Mouse (Mus musculus) myocyte (in vitro differentiated cells): Measurements from ENCODE around the gene Nav3.

ENCODE experiments used
- E2F4 ChIP-seq: IDR thresholded peaks from one replicate; pipeline ENCODE4 v1.6.1; 2011; ENCODE audit warnings: mild to moderate bottlenecking, control low read depth, moderate library complexity; ENCODE audit not compliant: insufficient read depth
- MAX ChIP-seq: IDR thresholded peaks from one replicate; pipeline ENCODE4 v1.6.1; 2011; ENCODE audit warnings: low read depth, mild to moderate bottlenecking, control low read depth
- MYOD1 ChIP-seq, 3 experiments: IDR thresholded peaks; one replicate each; pipeline ENCODE4 v1.6.1; 2011; ENCODE audit warnings: control low read depth in 2 of 3, low read depth in 2 of 3, mild to moderate bottlenecking in 2 of 3, moderate library complexity in 1 of 3; ENCODE audit not compliant: insufficient read length in 2 of 3, control insufficient read depth in 1 of 3
- MYOG ChIP-seq, 3 experiments: IDR thresholded peaks; one replicate each; pipeline ENCODE4 v1.6.1; 2011; ENCODE audit warnings: control low read depth in 2 of 3, low read depth in 2 of 3, mild to moderate bottlenecking in 2 of 3; ENCODE audit not compliant: insufficient read length in 2 of 3, control insufficient read depth in 1 of 3, insufficient read depth in 1 of 3
- POLR2A ChIP-seq: IDR thresholded peaks from one replicate; pipeline ENCODE4 v1.6.1; 2011; ENCODE audit warnings: low read depth, mild to moderate bottlenecking, control low read depth, moderate library complexity; ENCODE audit not compliant: insufficient read length
- POLR2AphosphoS2 ChIP-seq: IDR thresholded peaks from one replicate; pipeline ENCODE4 v1.6.1; 2011; ENCODE audit warnings: low read depth, control low read depth; ENCODE audit not compliant: insufficient read length
- TCF3 ChIP-seq: IDR thresholded peaks from one replicate; pipeline ENCODE4 v1.6.1; 2011; ENCODE audit warnings: low read depth, control low read depth; ENCODE audit not compliant: insufficient read length
- USF1 ChIP-seq: IDR thresholded peaks from one replicate; pipeline ENCODE4 v1.6.1; 2011; ENCODE audit warnings: low read depth, mild to moderate bottlenecking, control low read depth, moderate library complexity

- no peak for TF ChIP-seq USF1
- no peak for TF ChIP-seq MYOG (IDR thresholded peaks at IDR 0.05; ENCODE audit: control insufficient read depth in 1 of 3, insufficient read depth in 1 of 3, insufficient read length in 2 of 3, low read depth in 2 of 3)
- no peak for TF ChIP-seq MAX
- TF ChIP-seq POLR2A: no peak
- TF ChIP-seq POLR2AphosphoS2: no peak
- no peak for TF ChIP-seq E2F4
- TF ChIP-seq TCF3: no peak
- no peak for TF ChIP-seq MYOD1 (IDR thresholded peaks at IDR 0.05; ENCODE audit: control insufficient read depth in 1 of 3, insufficient read length in 2 of 3, low read depth in 2 of 3)
These were observed 531.9 kb downstream of the Nav3 start for GRCm38 (mm10) chr10:109924136-109924535.
